Mouse (Mus musculus): ENCODE data around the gene Calm3.

The Calm3 gene

GRCm38 (mm10) chr7:16891641-16892351, 32.1 kb downstream of the Calm3 start, which contains the start of gene Gng8:
Gene Gng8, plus strand, starts transcription at chr7:16891786.
- peak; percentile 83 for DNase-seq (ENCODE audit: low spot score)

DNA sequence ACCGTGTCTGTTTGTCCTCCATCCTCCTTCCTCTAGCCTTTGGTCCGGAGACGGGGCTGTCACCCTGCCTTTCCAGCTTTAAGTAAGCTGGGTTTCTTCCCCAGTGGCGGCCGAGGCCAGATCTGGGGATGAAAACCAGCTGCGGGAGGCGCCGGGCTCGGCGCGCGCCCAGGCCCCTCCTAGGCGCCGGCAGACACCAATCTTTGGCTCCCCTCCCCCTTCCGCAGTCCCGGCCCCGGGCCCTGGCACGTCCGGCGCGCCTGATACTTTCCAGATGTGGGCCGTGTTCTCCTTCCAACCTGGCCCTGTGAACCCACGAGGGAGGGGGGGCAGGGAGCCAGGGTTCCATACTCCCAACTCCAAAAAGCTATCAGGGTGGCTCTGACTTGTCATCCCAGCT, 33.0 kb downstream of the Calm3 start:
- DNase-seq (ENCODE audit: low spot score): peak; percentile 67

DNA sequence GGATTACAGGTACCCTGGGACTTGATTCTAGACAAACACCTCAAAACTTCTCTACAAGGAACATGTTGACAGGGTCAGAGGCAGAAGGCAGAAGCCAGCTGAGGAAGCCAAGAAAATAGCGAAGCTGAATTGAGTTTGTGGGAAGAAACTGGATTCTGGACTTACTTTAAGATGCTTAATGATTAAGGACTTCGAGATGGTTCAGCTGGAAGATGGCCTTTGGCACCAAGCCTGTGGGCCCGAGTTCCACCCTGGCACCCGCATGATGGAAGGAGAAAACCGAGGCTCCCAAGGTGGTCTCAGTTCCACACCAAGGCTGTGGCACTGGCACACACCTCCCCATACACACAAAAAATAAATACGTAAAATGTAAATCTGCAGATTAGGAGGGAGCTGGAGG, 33.4 kb downstream of the Calm3 start:
- no peak for DNase-seq (ENCODE audit: low spot score)

- DNase-seq (ENCODE audit: low spot score): no peak
These were observed 38.0 kb downstream of the Calm3 start for GRCm38 (mm10) chr7:16885905-16886304.

- no peak for DNase-seq (ENCODE audit: low spot score)
These were observed 38.6 kb downstream of the Calm3 start for GRCm38 (mm10) chr7:16885271-16885776.

GRCm38 (mm10) chr7:16884334-16884733, 39.6 kb downstream of the Calm3 start:
- no peak for DNase-seq (ENCODE audit: low spot score)

- DNase-seq (ENCODE audit: low spot score): no peak
These were observed 40.8 kb downstream of the Calm3 start for GRCm38 (mm10) chr7:16883162-16883561.

DNA sequence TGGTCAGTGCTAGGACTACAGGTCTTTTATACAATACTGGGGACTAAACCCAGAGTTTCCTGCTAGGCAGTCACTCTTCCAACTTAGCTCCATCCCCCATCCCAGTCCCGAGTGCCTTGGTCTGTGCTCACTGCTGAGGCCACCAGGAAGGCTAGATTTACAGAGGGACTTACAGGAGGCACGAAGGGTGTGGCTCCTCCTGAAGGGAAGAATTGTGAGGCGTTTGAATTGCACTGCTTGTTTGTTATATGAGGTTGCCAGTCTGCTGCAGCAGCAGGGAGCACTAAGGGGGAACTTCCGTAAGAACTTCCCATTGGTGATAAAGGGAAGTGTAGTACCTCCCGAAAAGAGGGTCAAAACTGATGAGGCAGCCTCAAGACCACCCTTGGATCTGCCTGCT, 43.3 kb downstream of the Calm3 start:
- DNase-seq (ENCODE audit: low spot score): no peak

- DNase-seq (ENCODE audit: low spot score): no peak
These were observed 43.9 kb downstream of the Calm3 start for GRCm38 (mm10) chr7:16879796-16880547.

DNA sequence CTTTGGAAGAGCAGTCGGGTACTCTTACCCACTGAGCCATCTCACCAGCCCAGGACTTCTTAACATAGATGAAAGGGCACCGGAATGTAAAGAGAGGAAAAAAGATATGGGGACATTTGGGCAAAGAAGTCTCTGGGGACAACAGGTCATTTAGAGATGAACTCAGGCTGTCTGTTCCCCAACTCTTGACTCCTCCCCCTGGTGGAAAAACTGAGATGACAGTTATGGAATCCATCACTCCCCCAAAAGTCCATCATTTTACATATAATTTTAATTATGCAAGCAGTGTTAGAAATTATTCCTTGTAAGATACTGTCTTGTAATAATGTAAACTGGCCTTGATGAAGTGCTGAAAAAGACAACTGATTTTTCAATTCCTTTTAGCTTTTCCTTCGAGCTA, 46.2 kb downstream of the Calm3 start:
- no peak for DNase-seq (ENCODE audit: low spot score)

- DNase-seq (ENCODE audit: low spot score): no peak
These were observed 47.3 kb downstream of the Calm3 start for GRCm38 (mm10) chr7:16876608-16877007.

- DNase-seq (ENCODE audit: low spot score): no peak
These were observed 47.9 kb downstream of the Calm3 start for GRCm38 (mm10) chr7:16876006-16876405.

GRCm38 (mm10) chr7:16875326-16875725, 48.6 kb downstream of the Calm3 start:
- DNase-seq (ENCODE audit: low spot score): no peak

DNA sequence AGATGAGACGGTGACA, 48.8 kb downstream of the Calm3 start, which contains the start of gene Dact3:
Gene Dact3, plus strand, starts transcription at position 8 of the 16 bp plus-strand sequence.
- DNase-seq (ENCODE audit: low spot score): no peak

DNA sequence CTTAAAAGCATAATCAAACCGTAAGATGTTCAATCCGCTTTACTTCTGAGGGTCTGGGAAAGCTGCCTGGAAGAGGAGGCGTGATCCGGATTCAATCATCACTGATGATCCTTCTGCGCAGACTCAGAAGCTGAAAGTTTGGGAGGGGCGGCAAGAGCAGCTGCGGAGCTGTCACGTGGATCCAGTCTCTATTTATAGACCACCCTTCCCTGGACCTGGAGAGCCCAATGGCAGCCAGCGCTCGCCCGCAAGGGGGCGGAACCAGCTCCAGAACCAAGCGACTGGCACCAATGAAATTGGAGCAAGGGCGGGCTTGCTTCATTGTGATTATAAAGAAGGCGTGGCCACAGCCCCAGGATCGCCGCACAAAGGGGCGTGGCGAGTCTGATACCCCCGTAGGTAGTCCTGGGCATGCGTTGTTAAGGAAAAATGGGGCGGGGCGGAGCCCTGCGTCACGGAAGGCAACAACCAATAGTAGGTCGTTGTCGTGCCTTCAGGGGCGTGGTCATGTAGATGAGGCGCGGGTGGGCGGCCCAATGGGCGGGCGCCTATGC, 49.1 kb downstream of the Calm3 start:
- peak; percentile 96 for DNase-seq (ENCODE audit: low spot score)

GRCm38 (mm10) chr7:16874190-16874589, 49.7 kb downstream of the Calm3 start:
- DNase-seq (ENCODE audit: low spot score): peak; percentile 75

DNA sequence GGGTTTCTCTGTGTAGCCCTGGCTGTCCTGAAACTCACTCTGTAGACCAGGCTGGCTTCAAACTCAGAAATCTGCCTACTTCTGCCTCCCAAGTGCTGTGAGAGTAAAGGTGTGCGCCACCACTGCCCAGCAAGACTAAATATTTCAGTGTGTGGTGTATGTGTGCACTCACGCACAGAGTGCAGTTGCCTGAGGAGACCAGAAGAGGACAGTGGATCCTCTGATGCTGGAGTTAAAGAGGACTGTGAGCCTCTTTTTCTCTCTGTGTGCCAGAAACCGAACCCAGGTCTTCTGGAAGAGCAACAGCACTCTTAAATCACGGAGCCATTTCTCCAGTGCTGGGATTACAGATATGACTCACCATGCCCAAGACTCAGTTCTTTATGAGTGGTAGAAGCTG, 50.5 kb downstream of the Calm3 start:
- no peak for DNase-seq (ENCODE audit: low spot score)

- no peak for DNase-seq (ENCODE audit: low spot score)
These were observed 51.4 kb downstream of the Calm3 start for GRCm38 (mm10) chr7:16872478-16872877.

DNA sequence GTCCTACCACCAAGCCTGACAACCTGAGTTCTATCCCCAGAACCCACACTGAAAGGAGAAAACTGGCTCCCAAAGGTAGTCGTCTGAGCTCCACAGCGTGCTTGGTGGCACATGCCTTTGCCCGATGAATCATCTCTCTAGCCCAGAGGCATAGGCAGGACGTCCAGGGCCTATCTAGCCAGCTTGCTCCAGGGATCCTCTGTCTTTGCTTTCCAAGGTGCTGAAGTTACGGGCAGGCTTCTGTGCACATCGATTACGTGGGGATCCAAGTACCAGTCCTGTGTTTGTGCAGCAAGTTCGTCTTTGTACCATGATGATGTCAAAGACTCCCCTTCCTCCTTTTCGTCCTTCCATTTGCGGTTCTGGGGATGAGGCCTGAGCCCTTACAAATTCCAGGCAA, 52.3 kb downstream of the Calm3 start:
- no peak for DNase-seq (ENCODE audit: low spot score)

- no peak for DNase-seq (ENCODE audit: low spot score)
These were observed 54.4 kb downstream of the Calm3 start for GRCm38 (mm10) chr7:16869497-16869896.

DNA sequence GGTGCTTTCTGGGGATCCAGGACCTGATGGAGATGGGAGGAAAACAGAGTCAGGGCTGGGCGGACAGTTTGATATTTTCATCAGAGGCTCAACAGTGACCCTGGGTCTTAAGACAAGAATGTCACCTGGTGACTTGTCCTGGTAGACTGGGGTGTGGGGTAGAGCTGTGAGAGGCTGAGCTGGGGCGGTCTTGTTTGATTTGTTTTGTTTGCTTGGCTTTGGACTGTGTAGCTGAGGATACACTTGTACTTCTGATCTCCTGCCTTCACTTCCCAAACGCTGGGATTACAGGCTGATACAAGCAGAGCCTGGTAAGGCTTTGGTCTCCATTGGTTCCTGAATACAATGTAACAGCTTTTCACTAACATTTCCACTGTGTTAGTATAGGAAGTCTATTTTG, 56.4 kb downstream of the Calm3 start:
- no peak for DNase-seq (ENCODE audit: low spot score)

All from urinary bladder, postnatal 25 days (tissue).